Mouse (Mus musculus) thymus, postnatal 36 days (tissue): Measurements from ENCODE around the gene Med19.
"Not testable (repeated sequence)": the region's sequence is repeated elsewhere in the genome, so short reads cannot be mapped to it uniquely, and the experiment has no call there.

Experiments
- DNase-seq, 2 experiments: peaks; one replicate each; pipeline ENCODE4 v3.0.0; 2022; ENCODE audit warnings: mixed read lengths in 2 of 2

The Med19 gene

DNA sequence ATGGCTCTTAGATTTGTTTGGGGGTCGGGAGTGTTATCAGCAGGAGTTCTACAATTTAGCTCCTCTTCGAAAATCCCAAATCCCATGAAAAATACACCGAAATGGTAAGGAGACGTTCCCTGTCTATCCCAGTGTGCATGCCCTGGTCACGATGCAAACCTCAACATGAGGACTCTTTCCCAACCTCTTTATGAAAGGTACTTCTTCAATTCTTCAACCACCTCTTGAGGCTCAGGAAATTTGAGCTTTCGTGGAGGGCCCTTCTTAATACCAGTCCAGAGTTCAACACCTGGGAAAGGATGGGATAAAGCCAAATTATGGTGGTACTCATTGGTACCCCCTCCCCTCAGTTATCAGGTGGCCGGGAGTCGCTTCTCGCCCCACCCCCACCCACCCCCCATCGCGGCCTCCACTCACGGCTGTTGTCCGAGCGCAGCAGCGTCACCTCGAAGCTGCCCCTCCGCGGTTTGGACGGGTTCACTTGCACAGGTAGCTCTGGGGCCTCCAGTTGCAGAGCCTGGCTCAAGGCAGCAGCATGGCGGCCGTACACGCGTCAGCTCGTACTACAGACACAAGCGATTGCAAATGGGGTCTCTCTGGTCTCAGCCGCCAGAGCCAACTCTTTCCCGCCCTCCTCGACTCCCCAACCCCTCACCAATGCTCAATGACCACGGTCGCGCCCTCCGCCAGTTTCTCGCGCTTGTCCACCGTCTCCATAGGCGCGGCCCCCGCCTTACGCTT lies 8.2 kb upstream of the Med19 start:
- no peak for DNase-seq

DNA sequence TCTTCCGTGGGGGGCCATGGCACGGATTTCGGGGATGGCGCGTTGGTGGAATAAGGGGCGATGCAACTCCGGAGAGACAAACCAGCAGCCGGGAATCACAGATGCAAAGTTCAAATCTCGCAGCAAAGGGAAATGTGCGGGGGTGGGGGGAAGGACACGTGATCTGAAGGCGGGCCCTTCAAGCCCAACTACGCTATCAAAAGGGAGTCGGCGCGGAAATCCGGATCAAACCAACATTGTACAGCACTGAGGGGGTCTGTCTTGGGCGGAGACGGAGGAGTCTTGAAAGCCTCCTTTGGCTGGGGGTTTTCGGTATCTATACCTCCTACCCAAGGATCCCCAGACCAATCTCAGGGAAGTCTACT lies 7.7 kb upstream of the Med19 start, which contains the start of gene Selenoh:
Selenoh (minus strand) TSS at position 202 of the 365 bp plus-strand sequence.
- peak; percentile 84 to 89 for DNase-seq

DNA sequence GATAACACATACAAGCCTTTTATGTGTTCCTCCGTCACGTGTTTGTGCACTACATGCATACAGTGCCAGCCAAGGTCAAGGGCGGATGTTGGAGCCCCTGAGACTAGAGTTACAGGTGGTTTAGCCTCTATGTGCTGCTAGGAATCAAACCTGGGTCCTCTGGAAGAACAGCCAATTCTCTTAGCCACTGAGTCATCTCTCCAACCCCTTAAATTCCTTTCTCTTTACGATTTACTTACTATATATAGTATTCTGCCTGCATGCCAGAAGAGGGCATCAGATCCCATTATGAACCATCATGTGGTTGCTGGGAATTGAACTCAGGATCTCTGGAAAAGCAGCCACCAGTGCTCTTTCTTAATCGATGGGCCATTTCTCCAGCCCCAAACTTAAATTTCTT lies 6.7 kb upstream of the Med19 start:
- DNase-seq: not testable (repeated sequence)

DNA sequence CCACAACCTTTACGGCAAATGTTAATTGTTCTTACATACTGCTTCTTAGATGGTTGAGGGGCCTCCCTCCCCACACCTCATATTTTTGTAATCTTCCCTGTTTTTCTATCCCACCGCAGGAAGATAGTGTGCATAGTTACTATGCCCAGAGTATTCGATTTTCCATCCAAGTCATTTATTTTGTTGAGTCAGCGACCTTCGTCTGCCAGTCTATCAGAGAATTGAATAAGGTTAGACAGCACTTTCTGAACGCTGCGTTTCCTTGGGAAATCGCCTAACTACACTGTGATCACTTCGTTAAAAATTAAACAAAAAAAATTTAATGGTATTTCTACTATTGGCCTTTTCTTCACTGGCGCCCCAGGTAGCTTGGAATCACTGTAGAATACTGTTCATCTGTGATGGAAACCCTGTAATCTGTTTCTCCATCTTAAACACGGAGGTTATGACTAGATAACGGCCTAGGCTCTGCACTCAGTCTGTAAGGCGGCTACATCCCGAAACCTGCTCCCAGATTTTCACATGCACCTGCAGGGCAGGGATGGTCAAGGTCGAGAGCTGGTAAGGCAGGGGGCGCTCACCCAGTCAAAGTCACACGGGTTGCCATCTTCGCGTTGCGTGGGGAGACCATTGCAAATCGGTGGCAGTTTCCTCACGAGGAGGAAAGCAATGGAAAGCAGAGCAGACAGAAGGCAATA lies 783 bp upstream of the Med19 start:
- no peak for DNase-seq

DNA sequence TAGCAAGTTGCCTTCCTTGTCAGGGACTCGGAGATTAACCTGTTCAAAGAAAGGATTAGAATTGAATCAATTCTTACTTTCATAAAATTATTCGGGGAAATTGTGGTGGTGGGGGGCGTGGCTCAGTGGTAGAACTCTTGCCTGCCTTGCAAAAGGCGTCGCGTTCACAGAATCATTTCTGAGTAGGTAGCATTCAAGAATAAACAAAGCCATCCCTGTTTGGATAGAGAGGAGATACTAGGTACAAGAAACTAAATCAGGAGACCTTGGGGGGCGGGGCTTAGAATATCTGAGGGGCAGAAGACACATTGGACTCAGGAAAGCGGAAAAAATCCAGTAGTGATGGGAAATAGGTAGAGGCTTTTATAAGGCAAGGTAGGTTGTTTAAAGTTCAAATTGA lies 814 bp downstream of the Med19 start, which contains the start of gene Tmx2:
Tmx2 (minus strand) TSS at position 125 of the 400 bp plus-strand sequence.
- no peak for DNase-seq

DNA sequence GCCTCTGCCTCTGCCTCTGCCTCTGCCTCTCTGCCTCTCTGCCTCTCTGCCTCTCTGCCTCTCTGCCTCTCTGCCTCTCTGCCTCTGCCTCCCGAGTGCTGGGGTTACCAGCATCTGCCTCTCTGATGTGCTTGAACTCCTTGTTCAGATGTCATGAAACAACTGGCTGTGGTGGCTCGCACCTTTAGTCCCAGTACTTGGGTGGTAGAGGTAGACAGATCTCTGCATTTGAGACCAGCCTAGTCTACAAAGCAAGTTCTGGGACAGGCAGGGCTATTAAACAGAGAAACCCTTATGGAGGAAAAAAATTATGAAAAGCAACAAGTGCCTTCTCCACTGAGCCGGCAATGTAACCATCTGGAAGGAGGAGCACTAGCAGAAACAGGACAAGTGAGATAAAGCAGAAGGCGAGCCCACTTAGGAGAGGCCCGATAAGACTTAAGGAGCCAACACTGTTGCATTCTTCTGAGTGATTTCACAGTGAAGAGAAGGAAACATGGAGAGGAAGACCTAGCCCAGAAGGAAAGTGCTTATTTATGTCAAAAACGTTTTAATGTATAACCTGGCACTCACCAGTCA lies 4.5 kb downstream of the Med19 start:
- no peak for DNase-seq

DNA sequence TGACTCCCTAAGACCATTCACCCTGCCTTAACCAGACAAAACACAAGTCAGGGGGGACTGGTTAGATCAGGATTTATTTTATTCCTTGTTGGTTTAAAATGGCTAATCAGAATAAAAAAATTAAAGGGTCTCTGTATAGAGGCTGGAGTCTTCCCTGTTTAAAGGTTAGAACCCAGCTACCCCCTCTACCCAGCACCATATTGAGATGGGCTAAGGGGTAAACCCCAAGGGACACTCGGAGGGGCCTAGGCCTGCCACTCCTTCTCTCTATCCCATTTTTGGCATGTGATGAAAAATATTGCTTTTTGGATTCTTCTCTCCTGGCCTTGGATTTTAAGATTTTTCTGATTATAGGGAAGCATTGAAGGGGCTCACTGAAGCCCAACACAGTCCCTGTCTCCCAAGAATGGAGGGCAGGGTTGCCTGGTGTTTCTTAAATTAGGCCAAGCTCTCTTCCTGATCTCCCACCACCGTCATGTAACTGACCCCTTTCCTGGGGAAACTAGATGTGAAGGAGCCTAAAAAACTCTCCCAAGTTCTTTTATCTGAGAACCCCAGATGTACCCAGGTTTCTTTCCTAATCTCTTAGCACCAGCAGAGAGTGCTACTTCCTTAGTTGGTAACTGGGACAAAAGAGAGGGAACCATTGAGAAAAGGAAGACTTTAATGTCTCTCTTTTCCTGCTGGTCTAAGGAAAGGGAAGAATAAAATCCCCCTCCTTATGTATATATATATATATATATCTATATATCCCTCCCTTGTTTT lies 10.1 kb downstream of the Med19 start:
- no peak for DNase-seq

DNA sequence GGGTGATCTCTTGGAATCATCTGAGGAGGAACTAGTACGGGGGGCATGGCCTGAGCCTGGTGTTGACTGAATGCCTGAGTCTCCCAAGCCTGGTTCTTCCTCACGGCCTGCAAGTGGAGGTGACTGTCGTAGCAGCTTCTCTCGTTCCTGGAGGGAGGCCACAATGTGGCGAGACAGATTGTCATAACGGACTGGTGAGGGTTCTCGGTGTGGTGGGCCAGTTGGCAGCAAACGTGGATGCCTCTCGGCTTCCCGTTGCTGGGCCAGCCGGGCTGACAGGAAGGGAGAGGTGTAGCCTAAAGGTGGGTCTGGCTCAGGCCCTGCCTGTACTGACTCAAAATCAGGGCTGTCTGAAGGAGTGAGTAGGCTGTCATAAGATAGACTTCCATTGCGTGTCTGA lies 11.8 kb downstream of the Med19 start:
- DNase-seq: no peak

DNA sequence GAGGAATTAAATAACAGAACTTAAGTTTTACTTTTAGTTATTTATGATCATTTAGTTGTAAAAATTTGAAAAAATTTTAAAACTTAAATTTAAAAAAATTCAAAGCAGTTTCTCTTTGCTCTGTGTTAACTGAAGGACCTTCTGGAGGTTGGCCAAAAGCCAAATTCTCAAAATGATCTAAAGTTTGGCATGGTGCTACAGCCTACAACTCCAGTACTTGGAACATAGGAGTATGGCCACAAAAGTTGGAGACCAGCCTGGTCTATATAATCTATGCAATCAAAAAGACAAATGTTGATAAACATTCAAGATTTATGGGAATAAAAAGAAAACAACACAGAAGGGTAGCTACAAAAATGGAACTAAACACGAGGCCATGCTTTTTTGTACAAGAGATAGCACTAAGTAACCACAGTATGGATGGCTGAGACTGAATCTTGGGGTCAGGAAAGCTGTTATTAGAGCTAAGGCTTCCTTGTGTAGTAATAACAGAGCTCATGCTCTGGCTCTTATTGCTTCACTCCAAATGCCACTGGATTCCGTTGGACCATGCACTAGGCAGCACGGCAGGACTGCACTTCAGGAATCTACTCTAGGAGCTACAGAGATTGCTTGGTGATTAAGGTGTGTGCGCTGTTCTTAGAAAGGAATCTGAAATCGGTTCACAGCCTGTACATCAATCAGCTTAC lies 16.9 kb downstream of the Med19 start:
- DNase-seq: no peak

DNA sequence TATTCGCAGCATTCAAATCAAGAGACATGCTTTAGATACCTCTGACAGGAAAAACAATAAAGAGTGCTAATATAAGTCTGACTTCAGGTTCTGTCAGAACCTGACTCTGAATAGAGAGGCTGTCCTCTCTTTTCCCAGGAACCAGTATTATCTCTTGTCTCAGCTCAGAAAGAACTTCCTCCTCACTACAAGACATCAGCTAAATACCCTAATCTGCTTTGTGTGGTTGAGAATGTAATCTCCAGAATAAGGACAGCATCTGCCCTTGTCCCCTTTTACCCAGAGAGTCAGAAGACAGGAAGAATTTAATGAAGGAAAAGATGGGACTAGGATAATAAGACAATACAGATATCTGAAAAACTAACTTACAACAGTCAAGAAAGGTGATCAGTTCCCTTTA lies 25.3 kb downstream of the Med19 start:
- DNase-seq: no peak

DNA sequence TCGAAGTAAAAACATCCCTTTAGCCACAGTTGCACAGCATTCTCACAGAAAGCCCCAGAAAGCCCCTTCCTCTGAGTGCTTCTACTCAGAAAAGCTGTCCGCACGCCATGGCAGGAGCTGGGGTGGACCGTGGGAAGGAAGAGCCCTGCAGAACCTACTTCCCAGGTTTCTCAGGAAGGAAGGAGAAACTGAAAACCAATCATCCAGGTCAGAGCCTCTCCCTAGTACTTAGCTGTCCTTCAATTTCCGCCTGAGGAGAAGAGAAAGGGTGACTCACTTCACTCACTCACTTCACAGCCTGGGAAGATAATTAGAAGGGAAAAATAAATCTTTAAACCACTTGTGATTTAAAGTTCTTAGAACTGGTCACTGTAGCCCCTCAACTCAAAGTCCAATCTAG lies 26.1 kb downstream of the Med19 start:
- no peak for DNase-seq

DNA sequence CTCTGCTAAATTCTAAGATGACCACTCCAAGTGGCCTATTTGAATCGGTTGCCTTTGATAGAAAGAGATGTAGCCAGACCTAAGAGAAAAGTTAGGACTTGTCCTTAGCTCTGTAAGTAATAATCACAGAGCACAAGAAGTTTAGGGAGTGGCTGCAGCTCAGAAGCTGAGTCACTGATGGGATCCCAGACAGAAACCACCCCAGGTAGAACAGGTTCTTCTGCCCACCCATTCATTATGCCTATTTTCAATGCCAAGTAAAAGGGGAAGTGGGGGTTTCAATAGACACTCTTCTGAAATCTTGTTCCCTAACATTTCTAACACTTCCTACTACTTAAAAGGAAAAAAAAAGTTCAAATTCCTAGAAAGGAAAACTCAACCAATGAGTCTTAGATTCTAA lies 27.1 kb downstream of the Med19 start:
- no peak for DNase-seq

DNA sequence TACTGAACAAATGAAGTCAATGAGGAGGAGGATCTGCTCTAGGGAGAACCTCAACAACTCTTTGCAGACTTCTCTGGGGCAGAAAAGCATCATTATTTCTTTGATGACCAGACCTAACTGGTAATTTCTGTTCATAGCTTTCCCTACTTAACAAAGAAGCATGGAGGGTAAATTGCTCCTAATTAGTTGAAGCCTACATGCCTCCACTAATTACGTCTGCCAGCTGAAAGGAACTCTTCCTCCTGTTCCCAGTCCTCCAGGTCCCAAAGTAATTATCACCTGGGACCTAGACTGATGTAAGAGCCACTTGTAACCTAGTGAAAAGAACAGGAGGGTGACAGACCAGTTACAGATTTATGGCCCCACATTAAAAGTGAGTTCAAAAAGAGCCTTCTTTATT lies 29.3 kb downstream of the Med19 start:
- DNase-seq: no peak

DNA sequence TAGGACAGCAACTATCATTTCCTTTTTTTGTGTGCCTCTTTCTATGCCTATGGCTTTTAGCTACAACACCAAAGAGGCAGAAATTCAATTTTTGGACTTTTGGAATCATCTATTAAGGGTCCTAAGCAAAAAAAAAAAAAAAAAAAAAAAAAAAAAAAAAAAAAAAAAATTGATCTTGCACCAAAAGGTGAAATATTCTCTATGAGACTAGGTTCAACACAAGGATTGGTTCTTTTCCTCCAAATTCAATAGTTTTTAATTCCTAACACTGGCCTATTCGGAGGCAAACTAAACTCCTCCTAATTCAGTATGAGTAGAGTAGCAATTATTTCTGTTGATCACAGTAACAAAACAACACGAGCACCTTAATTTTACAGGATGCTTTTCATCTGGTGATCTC lies 33.7 kb downstream of the Med19 start:
- no peak for DNase-seq

DNA sequence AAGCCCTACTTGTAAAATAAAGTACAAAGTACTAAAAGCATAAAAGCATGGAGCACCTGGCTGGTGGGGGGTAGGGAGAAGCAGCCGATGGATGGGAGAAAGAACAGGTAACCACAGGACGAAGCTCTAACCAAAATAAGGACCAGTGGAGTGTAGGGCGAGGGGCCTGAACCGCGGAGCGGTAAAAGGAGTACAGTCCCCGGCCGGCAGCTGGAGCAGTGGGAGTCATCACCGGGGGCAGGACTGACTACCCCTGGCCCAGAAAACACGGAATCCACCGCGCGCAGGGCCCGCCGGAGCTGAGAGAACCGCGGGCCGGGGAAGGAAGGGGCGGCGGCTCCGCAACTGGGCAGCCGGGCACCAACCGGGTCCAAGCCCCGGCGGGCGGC lies 36.2 kb downstream of the Med19 start:
- no peak for DNase-seq

DNA sequence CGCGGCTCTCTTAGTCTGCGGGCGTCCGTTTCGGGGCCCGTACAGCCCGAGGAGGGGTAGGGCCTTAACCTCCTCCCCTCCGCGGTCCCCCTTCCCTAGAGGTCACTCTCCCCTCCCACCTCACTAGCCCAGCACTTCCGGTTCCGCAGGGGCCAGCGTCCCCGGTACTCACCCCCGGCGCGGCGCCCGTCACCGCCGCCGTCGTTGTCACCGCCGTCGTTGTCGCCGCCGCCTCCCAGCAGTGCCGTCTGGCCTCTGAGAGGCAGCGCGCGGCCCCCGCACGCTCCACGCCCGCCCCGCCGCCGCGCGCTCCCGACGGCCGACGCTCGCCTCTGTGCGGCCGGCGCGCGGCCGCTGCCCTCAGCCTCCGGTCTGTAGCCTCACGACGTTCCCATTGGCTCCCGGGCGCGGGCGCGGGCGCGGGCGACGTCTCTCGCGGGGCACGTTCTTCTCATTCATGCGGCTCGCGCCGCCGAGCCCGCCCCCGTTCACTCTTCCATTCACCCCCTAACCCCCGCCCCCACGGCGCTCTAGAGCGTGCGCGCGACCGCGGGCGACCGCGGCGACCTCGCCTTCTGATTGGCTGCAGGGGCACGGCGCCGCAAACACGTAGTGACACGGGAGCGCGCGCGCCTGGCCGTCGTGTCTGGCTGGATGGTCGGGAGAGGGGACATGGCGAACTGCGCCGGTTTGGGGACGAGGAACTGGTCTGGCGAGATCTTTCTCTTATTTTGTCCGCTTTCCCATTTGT lies 36.8 kb downstream of the Med19 start, which contains the start of gene Zdhhc5:
Zdhhc5 (minus strand) TSS at position 370 of the 751 bp plus-strand sequence.
- DNase-seq: peak; percentile 99

DNA sequence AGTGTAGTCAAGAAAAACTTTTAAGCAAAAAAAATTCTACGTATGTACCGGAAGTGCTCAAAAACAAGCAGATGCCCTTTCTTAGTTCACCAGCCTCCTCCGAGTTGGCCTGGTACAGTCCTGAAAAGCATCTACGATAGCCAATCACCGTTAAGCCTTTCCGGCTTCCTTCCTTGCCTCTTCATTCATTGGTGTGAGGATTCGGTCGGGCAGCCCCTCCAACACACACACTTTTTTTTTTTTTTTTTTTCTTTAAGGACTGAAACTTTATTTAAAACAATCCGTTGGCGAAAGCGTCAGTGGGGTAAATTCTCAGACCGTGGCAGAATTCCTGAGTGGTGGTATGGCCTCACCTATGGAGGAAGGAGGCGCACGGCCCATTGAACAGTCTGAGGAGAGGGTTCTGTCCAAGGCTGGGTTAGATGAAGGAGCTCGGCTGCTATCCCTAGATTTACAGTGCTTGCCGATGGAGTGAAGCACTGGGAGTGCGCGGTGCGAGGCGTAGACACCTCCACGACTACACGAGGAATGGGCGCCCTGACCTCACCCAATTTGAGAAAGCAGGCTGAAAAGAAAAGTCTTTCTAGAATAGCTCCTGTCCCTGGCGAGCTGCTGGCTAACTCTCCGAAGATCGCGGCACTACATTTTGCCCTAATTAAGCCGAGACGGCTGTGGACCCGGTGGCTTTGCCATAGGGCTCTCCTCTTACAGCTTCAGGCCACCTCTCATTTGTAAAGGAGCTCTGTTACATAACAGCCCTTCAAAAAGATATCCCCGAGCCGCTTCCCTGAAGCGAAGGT lies 37.6 kb downstream of the Med19 start:
- DNase-seq: peak in 1 of 2 experiments; percentile 62

DNA sequence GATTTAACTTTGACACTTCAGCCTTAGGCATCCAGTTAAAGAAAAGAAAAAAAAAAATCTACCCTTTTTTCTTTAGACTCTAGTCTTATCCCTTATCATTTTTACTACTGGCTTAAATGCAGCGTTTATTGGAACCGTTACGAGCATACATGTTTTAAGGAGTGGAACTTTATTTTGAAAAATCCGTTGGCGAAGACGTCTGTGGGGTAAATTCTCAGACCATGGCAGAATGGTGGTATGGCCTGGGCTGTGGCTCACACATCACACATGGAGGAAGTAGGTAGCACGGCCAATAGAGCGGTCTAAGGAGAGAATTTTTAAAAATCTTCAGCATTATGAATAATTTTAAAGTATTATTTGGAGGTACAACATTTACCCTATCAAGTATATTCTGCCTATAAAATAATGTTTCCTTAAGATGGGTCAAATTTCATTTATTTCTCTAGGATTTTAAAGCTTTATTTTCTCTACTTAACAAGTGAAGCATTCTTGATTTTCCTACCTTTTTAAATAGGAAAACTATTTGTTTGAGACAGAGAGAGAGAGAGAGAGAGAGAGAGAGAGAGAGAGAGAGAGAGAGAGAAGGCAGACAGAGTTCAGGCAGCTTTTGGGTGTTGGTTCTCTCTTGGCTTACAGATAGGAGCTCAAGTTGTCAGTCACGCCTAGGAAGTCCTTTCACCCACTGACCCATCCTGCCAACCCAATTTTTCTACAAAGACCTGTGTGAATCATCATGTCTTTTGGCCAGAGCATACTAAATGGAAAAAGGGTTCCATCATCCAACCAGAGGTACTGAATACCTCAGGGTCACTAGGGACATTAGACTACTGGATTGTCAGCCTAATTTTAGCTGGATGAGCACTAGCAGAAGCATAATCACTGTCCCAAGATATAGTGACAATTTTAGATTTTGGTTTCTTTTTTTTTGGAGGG lies 38.5 kb downstream of the Med19 start:
- DNase-seq: no peak

DNA sequence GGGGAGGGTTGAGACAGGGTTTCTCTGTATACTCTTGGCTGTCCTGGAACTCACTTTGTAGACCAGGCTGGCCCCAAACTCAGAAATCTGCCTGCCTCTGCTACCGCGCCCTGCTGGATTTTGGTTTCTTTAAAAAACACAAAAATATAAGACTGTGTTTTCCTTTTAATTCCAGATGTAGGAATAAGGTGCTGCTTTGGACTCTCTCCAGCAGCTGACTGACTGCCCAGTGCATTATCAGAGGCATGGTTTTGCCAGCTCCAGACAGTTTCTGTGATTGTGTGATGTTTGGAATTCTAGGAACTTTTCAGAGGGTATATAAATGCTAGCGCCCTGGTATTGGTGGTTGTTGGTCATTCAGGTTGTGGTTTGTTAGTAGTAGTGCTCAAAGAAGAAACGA lies 39.2 kb downstream of the Med19 start:
- DNase-seq: no peak

DNA sequence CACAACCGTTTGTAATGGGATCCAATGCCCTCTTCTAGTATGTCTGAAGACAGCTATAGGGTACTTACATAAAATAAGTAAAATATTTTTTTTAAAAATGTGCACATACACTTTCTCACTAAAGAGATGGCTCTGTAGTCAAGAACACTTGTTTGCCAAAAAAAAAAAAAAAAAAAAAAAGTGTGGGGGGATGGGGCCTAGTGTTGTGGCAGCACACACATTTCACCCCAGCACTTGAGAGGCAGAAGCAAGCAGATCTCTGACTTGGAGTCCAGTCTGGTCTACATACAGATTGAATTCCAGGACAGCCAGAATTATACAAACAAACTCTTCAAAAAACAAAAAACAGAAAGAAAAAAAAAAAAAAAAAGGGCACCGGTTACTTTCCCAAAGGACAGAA lies 42.5 kb downstream of the Med19 start:
- DNase-seq: no peak
